Mouse (Mus musculus): ENCODE results near the gene Klhl30.

GRCm38 (mm10) chr1:91344921-91345685, 5.7 kb upstream of the Klhl30 start:
- TF ChIP-seq EP300 (IDR thresholded peaks at IDR 0.05; ENCODE audit: low read depth): no peak
- peak; percentile 29; the same call in 1 of the 2 replicates for TF ChIP-seq CTCF (IDR thresholded peaks at IDR 0.05; ENCODE audit: low read depth)

All from liver, postnatal 0 days (tissue).